Comparison of ENCODE assay signal across 7 mouse cellular contexts in the genomic region with DNA sequence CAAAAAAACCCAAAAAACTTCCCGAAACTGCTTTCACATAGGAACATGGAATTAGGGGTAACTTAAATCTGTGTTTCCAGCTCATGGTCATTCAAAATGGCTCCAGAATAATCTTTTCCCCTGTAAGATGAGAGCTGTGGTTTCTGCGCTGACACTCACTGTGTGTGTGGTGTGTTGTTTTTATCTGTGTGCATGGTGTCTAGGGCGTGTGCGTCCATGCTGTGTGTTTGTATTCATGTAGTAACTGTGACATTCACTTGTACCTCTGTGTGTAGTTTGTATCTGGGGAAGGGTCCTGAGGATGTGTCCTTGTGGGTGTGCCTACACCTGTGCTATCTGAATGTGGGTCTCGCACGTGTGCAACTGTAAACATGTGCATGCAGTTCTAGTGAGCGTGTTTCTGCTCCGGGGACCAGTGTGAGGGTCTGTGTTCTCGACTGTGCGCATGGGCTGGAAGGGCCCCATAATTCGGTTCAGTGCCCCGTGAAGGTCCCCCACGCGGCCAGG. TPM values are rescaled to one million over a fixed set of nuclear protein-coding genes. Genes with fewer than 3 reads are reported as not detected.
DNase-seq lines count a peak whose midpoint lies in the region; ATAC-seq lines count a peak whose summit lies in the region.

No protein-coding gene starts in this region.

- H3K4me1 ChIP-seq in lung, embryonic 16.5 days (replicated peaks; ENCODE audit: control insufficient read depth, insufficient read depth, low read length), result peaks cover 23% of the 10 kb centered on the region
- H3K4me1 ChIP-seq in erythroblast, embryonic 14.5 days (ENCODE audit: control insufficient read depth), result peaks cover 60% of the 10 kb centered on the region
- peaks cover 2% of the 10 kb centered on the region; the same call in 1 of the 2 replicates for H3K4me1 ChIP-seq in limb, embryonic 11.5 days (ENCODE audit: control insufficient read depth, insufficient read depth, low read length)
- peaks cover 6% of the 10 kb centered on the region; the same call in 1 of the 2 replicates for H3K4me1 ChIP-seq in stomach, embryonic 14.5 days (ENCODE audit: control insufficient read depth, insufficient read depth, low read length)

- H3K27me3 ChIP-seq in lung, embryonic 16.5 days (ENCODE audit: control insufficient read depth, insufficient read depth, low read depth, low read length), result no peaks in the 10 kb centered on the region; the same call in 1 of the 2 replicates
- H3K27me3 ChIP-seq in erythroblast, embryonic 14.5 days (ENCODE audit: control insufficient read depth), result peaks cover 21% of the 10 kb centered on the region
- peaks cover 10% of the 10 kb centered on the region; the same call in 1 of the 2 replicates for H3K27me3 ChIP-seq in limb, embryonic 11.5 days (ENCODE audit: control insufficient read depth, insufficient read depth, low read length)
- H3K27me3 ChIP-seq in stomach, embryonic 14.5 days (ENCODE audit: control insufficient read depth, insufficient read depth, low read length), result no peaks in the 10 kb centered on the region

- WGBS in lung, embryonic 16.5 days, result 28% methylated on average over 14 of the region's 14 CpGs
- 33% methylated on average over 14 of the region's 14 CpGs for WGBS in limb, embryonic 11.5 days
- WGBS in stomach, embryonic 14.5 days, result 29% methylated on average over 14 of the region's 14 CpGs

- no peak for DNase-seq in lung, postnatal 25 days (ENCODE audit: low spot score)
- DNase-seq in limb, embryonic 11.5 days (ENCODE audit: low spot score), result peak; percentile 46
- no peak for DNase-seq in T-cell, adult 2 months (ENCODE audit: low spot score)
- DNase-seq in spleen, postnatal 4 days (ENCODE audit: low spot score in 2 of 2), result no peak

- peak; percentile 3 for ATAC-seq in lung, embryonic 16.5 days (ENCODE audit: low read depth)
- ATAC-seq in limb, embryonic 11.5 days (ENCODE audit: insufficient number of reproducible peaks, low FRiP score, low TSS enrichment, low read depth), result peak; percentile 56
- ATAC-seq in stomach, embryonic 14.5 days (ENCODE audit: insufficient number of reproducible peaks, insufficient read depth, low FRiP score, low read depth), result no peak; the same call in 1 of the 2 replicates

- H3K27ac ChIP-seq in lung, embryonic 16.5 days (ENCODE audit: low read length), result no peak overlapping the region; the same call in 1 of the 2 replicates
- no peak overlapping the region for H3K27ac ChIP-seq in limb, embryonic 11.5 days (replicated peaks; ENCODE audit: low read depth, low read length)
- H3K27ac ChIP-seq in stomach, embryonic 14.5 days (ENCODE audit: low read length), result peak overlapping the region; percentile 68

- peak overlapping the region; percentile 85 for H3K9ac ChIP-seq in lung, embryonic 16.5 days (ENCODE audit: low read length)
- peak overlapping the region; percentile 62 for H3K9ac ChIP-seq in limb, embryonic 11.5 days (ENCODE audit: low read length)
- H3K9ac ChIP-seq in stomach, embryonic 14.5 days (replicated peaks; ENCODE audit: low read depth, low read length), result peak overlapping the region; percentile 71; the same call in 1 of the 2 replicates

- peaks cover 2% of the 10 kb centered on the region; the same call in 1 of the 2 replicates for H3K36me3 ChIP-seq in lung, embryonic 16.5 days (ENCODE audit: control insufficient read depth, insufficient read depth, low read length)
- peaks cover 34% of the 10 kb centered on the region for H3K36me3 ChIP-seq in erythroblast, embryonic 14.5 days (ENCODE audit: control insufficient read depth)
- H3K36me3 ChIP-seq in limb, embryonic 11.5 days (ENCODE audit: control insufficient read depth, insufficient read depth, low read length), result no peaks in the 10 kb centered on the region
- no peaks in the 10 kb centered on the region; the same call in 1 of the 2 replicates for H3K36me3 ChIP-seq in stomach, embryonic 14.5 days (ENCODE audit: control insufficient read depth, insufficient read depth, low read length)

- H3K4me3 ChIP-seq in lung, embryonic 16.5 days (ENCODE audit: low read length), result peak overlapping the region; percentile 79
- peak overlapping the region; percentile 79 for H3K4me3 ChIP-seq in erythroblast, embryonic 14.5 days (replicated peaks)
- peak overlapping the region; percentile 64 for H3K4me3 ChIP-seq in limb, embryonic 11.5 days (ENCODE audit: low read depth, low read length)
- H3K4me3 ChIP-seq in stomach, embryonic 14.5 days (ENCODE audit: low read depth, low read length), result peak overlapping the region; percentile 69

- peak overlapping the region; percentile 97 for H3K4me2 ChIP-seq in lung, embryonic 16.5 days (ENCODE audit: low read depth, low read length)
- H3K4me2 ChIP-seq in limb, embryonic 11.5 days (ENCODE audit: low read depth, severe bottlenecking), result peak overlapping the region; percentile 99
- H3K4me2 ChIP-seq in stomach, embryonic 14.5 days (replicated peaks; ENCODE audit: low read depth, low read length), result peak overlapping the region; percentile 86

- H3K9me3 ChIP-seq in lung, embryonic 16.5 days (ENCODE audit: control insufficient read depth, low read length), result no peaks in the 10 kb centered on the region
- no peaks in the 10 kb centered on the region for H3K9me3 ChIP-seq in erythroblast, embryonic 14.5 days (ENCODE audit: control insufficient read depth, low read length)
- no peaks in the 10 kb centered on the region for H3K9me3 ChIP-seq in limb, embryonic 11.5 days (ENCODE audit: control insufficient read depth, low read length)
- H3K9me3 ChIP-seq in stomach, embryonic 14.5 days (ENCODE audit: control insufficient read depth, low read depth, low read length), result no peaks in the 10 kb centered on the region

RNA-seq across cellular contexts. Expression of a gene that starts 0.4 kb away (rescaled TPM):
- 73.2 and 79.8 TPM in 2 replicates for polyA plus RNA-seq in lung, embryonic 16.5 days (2015; fragmentation: Nextera tagmentation; extraction: Ambion mirVana)
- 28.7 and 42.4 TPM in 2 replicates for polyA plus RNA-seq in erythroblast, embryonic 14.5 days (2012)
- 2.4 and 2.9 TPM in 2 replicates for polyA plus RNA-seq in limb, embryonic 11.5 days (2014; fragmentation: Nextera tagmentation; extraction: Ambion mirVana)
- 102 and 104 TPM in 2 replicates for polyA plus RNA-seq in stomach, embryonic 14.5 days (2014; fragmentation: Nextera tagmentation; extraction: Ambion mirVana)
